Mouse (Mus musculus) MEL (cell line): Measurements from ENCODE around the gene Abcc1. TPM values are rescaled to one million over a fixed set of nuclear protein-coding genes. Genes with fewer than 3 reads are reported as not detected.

Experiments
- DNase-seq: peaks from one replicate; pipeline ENCODE4 v3.0.0; 2011; ENCODE audit warnings: low read depth, low spot score
- H3K27ac ChIP-seq: 2 replicates; pipeline ENCODE4 v1.5.1; 2012; ENCODE audit warnings: low read depth, mild to moderate bottlenecking, control low read depth, low read length, moderate library complexity; ENCODE audit not compliant: control insufficient read depth
- H3K27me3 ChIP-seq, 2 experiments: fragments of 150-350 bp in 1 of 2; sonication (generic) in 1 of 2; 2 replicates each; pipeline ENCODE4 v1.6.1; 2012; ENCODE audit warnings: low read length in 2 of 2, mild to moderate bottlenecking in 2 of 2, improper control_type of control experiment in 1 of 2, moderate library complexity in 1 of 2; ENCODE audit not compliant: insufficient read depth in 2 of 2, control insufficient read depth in 1 of 2
- H3K36me3 ChIP-seq, 2 experiments: 2 replicates each; pipeline ENCODE4 v1.6.1; 2012 to 2014; ENCODE audit warnings: low read length in 2 of 2, improper control_type of control experiment in 1 of 2, inconsistent platforms in 1 of 2, mild to moderate bottlenecking in 1 of 2; ENCODE audit not compliant: insufficient read depth in 2 of 2, control insufficient read depth in 1 of 2
- H3K4me1 ChIP-seq, 2 experiments: fragments of 150-350 bp in 1 of 2; sonication (generic) in 1 of 2; 2 replicates each; pipeline ENCODE4 v1.6.1; 2012; ENCODE audit warnings: low read length in 2 of 2, improper control_type of control experiment in 1 of 2, mild to moderate bottlenecking in 1 of 2; ENCODE audit not compliant: insufficient read depth in 2 of 2, control insufficient read depth in 1 of 2
- H3K4me3 ChIP-seq, 2 experiments: fragments of 150-350 bp in 1 of 2; sonication (generic) in 1 of 2; 2 replicates each; pipeline ENCODE4 v1.5.1; 2012; ENCODE audit warnings: low read depth in 2 of 2, low read length in 2 of 2, mild to moderate bottlenecking in 2 of 2, moderate library complexity in 2 of 2, control low read depth in 1 of 2, improper control_type of control experiment in 1 of 2; ENCODE audit not compliant: control insufficient read depth in 1 of 2, insufficient read depth in 1 of 2
- H3K79me2 ChIP-seq: 2 replicates; pipeline ENCODE4 v1.6.1; 2012; ENCODE audit warnings: mild to moderate bottlenecking, low read length, moderate library complexity; ENCODE audit not compliant: control insufficient read depth, poor library complexity, insufficient read depth
- H3K9ac ChIP-seq: 2 replicates; pipeline ENCODE4 v1.6.1; 2012; ENCODE audit warnings: low read depth, mild to moderate bottlenecking, control low read depth, low read length, moderate library complexity; ENCODE audit not compliant: control insufficient read depth, poor library complexity, severe bottlenecking
- H3K9me3 ChIP-seq: fragments of 150-350 bp; sonication (generic); replicated peaks from 2 replicates; pipeline ENCODE4 v1.6.1; 2012; ENCODE audit warnings: mild to moderate bottlenecking, low read length, improper control_type of control experiment, moderate library complexity; ENCODE audit not compliant: insufficient read depth
- BHLHE40 ChIP-seq: IDR thresholded peaks from 2 replicates; pipeline ENCODE4 v1.6.1; 2012; ENCODE audit warnings: low read depth, mild to moderate bottlenecking, inconsistent platforms, low read length, improper control_type of control experiment, borderline replicate concordance
- CHD2 ChIP-seq: IDR thresholded peaks from 2 replicates; pipeline ENCODE4 v1.6.1; 2011; ENCODE audit warnings: low read length, improper control_type of control experiment
- CTCF ChIP-seq, 3 experiments: IDR thresholded peaks in 2 of 3; conservative IDR thresholded peaks in 1 of 3; 2 replicates each; pipeline ENCODE4 v1.5.1; 2011 to 2012; ENCODE audit warnings: low read length in 3 of 3, low read depth in 2 of 3, mild to moderate bottlenecking in 2 of 3, improper control_type of control experiment in 1 of 3, inconsistent platforms in 1 of 3, mixed read lengths in 1 of 3, moderate library complexity in 1 of 3; ENCODE audit not compliant: control insufficient read depth in 1 of 3, insufficient read depth in 1 of 3, poor library complexity in 1 of 3, severe bottlenecking in 1 of 3
- E2F4 ChIP-seq: IDR thresholded peaks from 2 replicates; pipeline ENCODE4 v1.6.1; 2011; ENCODE audit warnings: low read depth, low read length, improper control_type of control experiment, borderline replicate concordance
- ELF1 ChIP-seq: IDR thresholded peaks from 2 replicates; pipeline ENCODE4 v1.6.1; 2014; ENCODE audit warnings: low read depth, mild to moderate bottlenecking, inconsistent platforms, low read length, improper control_type of control experiment, moderate library complexity
- GABPA ChIP-seq: IDR thresholded peaks from 2 replicates; pipeline ENCODE4 v1.6.1; 2012; ENCODE audit warnings: low read depth, mild to moderate bottlenecking, inconsistent platforms, low read length, improper control_type of control experiment, moderate library complexity
- GATA1 ChIP-seq: IDR thresholded peaks from 2 replicates; pipeline ENCODE4 v1.6.1; 2011; ENCODE audit warnings: low read depth, low read length, improper control_type of control experiment
- MAZ ChIP-seq: IDR thresholded peaks from 2 replicates; pipeline ENCODE4 v1.6.1; 2012; ENCODE audit warnings: low read depth, mild to moderate bottlenecking, inconsistent platforms, low read length, improper control_type of control experiment
- POLR2A ChIP-seq, 2 experiments: IDR thresholded peaks; 2 replicates each; pipeline ENCODE4 v1.6.1; 2011 to 2012; ENCODE audit warnings: low read length in 2 of 2, mild to moderate bottlenecking in 2 of 2, control low read depth in 1 of 2, improper control_type of control experiment in 1 of 2, low read depth in 1 of 2, moderate library complexity in 1 of 2; ENCODE audit not compliant: control insufficient read depth in 1 of 2, insufficient read depth in 1 of 2, poor library complexity in 1 of 2
- POLR2AphosphoS2 ChIP-seq: IDR thresholded peaks from 2 replicates; pipeline ENCODE4 v1.6.1; 2011; ENCODE audit warnings: low read length, improper control_type of control experiment
- POLR2AphosphoS5 ChIP-seq: IDR thresholded peaks from 2 replicates; pipeline ENCODE4 v1.6.1; 2012; ENCODE audit warnings: low read depth, borderline replicate concordance, mild to moderate bottlenecking, inconsistent platforms, low read length, moderate library complexity, mixed read lengths
- SMC3 ChIP-seq: IDR thresholded peaks from 2 replicates; pipeline ENCODE4 v1.6.1; 2011; ENCODE audit warnings: low read depth, low read length, improper control_type of control experiment
- TBP ChIP-seq: IDR thresholded peaks from 2 replicates; pipeline ENCODE4 v1.8.0; 2011; ENCODE audit warnings: low read depth, low read length, improper control_type of control experiment
- TCF12 ChIP-seq: IDR thresholded peaks from 2 replicates; pipeline ENCODE4 v1.6.1; 2014; ENCODE audit warnings: low read depth, mild to moderate bottlenecking, inconsistent platforms, low read length, improper control_type of control experiment, moderate library complexity
- UBTF ChIP-seq: IDR thresholded peaks from 2 replicates; pipeline ENCODE4 v1.6.1; 2012; ENCODE audit warnings: low read depth, mild to moderate bottlenecking, inconsistent platforms, low read length, improper control_type of control experiment, moderate library complexity, borderline replicate concordance; ENCODE audit not compliant: insufficient read depth
- ZKSCAN1 ChIP-seq: IDR thresholded peaks from 2 replicates; pipeline ENCODE4 v1.6.1; 2012; ENCODE audit warnings: low read depth, mild to moderate bottlenecking, inconsistent platforms, low read length, improper control_type of control experiment, moderate library complexity
- ZMIZ1 ChIP-seq: IDR thresholded peaks from 2 replicates; pipeline ENCODE4 v1.6.1; 2012; ENCODE audit warnings: low read depth, mild to moderate bottlenecking, inconsistent platforms, low read length, improper control_type of control experiment, moderate library complexity
- ZNF384 ChIP-seq: IDR thresholded peaks from 2 replicates; pipeline ENCODE4 v1.6.1; 2012; ENCODE audit warnings: low read depth, mild to moderate bottlenecking, inconsistent platforms, low read length, improper control_type of control experiment
- polyA plus RNA-seq, 2 experiments: library from polyadenylated mRNA; stranded (reverse) in 1 of 2; unstranded in 1 of 2; fragments of >175 nt in 1 of 2; fragments of >200 nt in 1 of 2; gene quantifications; 2 replicates each; pipeline versions ENCODE4 v1.2.1 to v1.2.4; 2012; ENCODE audit warnings: low replicate concordance in 2 of 2, low read depth in 1 of 2; ENCODE audit not compliant: insufficient read length in 2 of 2, insufficient read depth in 1 of 2, missing spikeins in 1 of 2
- total RNA-seq: library from RNA; depleted of rRNA; stranded (reverse); fragments of 300-350 nt; gene quantifications from 2 replicates; pipeline ENCODE4 v1.2.3, GENCODE M21; 2012

The Abcc1 gene
- total and polyA plus RNA-seq, 3 experiments = 31.5 to 39.8 (median 34.2) TPM

DNA sequence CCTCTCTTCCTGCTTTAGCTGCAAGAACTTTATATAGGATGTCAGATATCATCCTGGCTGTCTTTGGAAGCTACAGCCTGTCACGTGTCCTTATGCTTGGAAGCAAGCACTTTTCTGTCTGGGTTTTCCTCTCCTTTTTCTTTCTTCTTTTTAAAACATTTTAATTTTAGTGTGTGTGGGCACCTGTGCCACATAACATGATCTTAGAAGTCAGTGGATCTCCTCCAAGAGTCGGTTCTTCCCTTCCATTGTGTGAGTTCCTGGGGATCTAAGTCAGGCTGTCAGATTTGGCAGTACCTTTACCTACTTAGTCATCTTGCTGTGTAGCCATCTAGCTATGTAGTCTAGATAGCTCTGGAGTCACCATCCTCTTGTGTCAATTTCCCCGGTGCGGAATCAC lies 37.9 kb downstream of the Abcc1 start:
- no peak overlapping the region for H3K4me3 ChIP-seq
- no peak for DNase-seq
- H3K9ac ChIP-seq = no peak overlapping the region
- H3K9me3 ChIP-seq = no peaks in the 10 kb centered on the region
- no peaks in the 10 kb centered on the region for H3K79me2 ChIP-seq
- H3K27me3 ChIP-seq = no peaks in the 10 kb centered on the region
- H3K4me1 ChIP-seq = no peaks in the 10 kb centered on the region
- H3K36me3 ChIP-seq = peaks cover 0 to 11% of the 10 kb centered on the region in 2 experiments; a peak in 2 of 4 replicates
- H3K27ac ChIP-seq = no peak overlapping the region
- TF ChIP-seq POLR2AphosphoS2 (no peak), GATA1 (no peak), SMC3 (no peak), TBP (no peak), ZNF384 (no peak), ZKSCAN1 (no peak), ELF1 (no peak)
- TF ChIP-seq, all 39 proteins: peak for 0

DNA sequence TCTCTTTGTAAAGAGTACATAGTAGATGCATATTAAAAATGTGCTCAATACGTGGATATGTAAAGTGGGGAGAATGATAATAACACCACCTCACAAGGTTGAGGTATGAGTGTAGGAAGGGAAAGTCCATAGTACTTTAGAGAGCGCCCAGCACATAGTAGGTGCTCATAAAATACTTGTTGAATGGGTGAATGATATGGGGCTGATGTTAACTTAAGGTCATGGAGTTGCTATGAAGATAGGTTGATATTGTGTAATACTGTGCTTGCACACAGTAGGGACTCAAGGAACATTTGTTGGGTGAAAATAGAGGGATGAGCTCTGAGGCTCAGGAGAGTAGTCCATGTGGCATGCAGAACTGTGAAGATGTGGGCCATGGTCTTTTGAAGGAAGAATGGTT lies 42.1 kb downstream of the Abcc1 start:
- H3K4me1 ChIP-seq = no peaks in the 10 kb centered on the region
- H3K27ac ChIP-seq = no peak overlapping the region
- H3K9ac ChIP-seq = no peak overlapping the region
- no peaks in the 10 kb centered on the region for H3K27me3 ChIP-seq
- no peak overlapping the region for H3K4me3 ChIP-seq
- H3K9me3 ChIP-seq = no peaks in the 10 kb centered on the region
- no peaks in the 10 kb centered on the region for H3K79me2 ChIP-seq
- DNase-seq = no peak
- TF ChIP-seq ZKSCAN1 (peak; percentile 86), POLR2A (IDR thresholded peaks at IDR 0.05; ENCODE audit: control insufficient read depth in 1 of 2, insufficient read depth in 1 of 2, low read depth in 1 of 2, low read length in 2 of 2, poor library complexity in 1 of 2) (no peak), GATA1 (no peak), CHD2 (no peak), POLR2AphosphoS2 (no peak), TCF12 (no peak), CTCF (IDR thresholded peaks at IDR 0.05 in 2 of 3, conservative IDR thresholded peaks at IDR 0.05 in 1 of 3; ENCODE audit: control insufficient read depth in 1 of 3, insufficient read depth in 1 of 3, low read depth in 2 of 3, low read length in 3 of 3, poor library complexity in 1 of 3, severe bottlenecking in 1 of 3) (no peak), UBTF (no peak)
- H3K36me3 ChIP-seq = peaks cover 0 to 26% of the 10 kb centered on the region in 2 experiments; a peak in 2 of 4 replicates

DNA sequence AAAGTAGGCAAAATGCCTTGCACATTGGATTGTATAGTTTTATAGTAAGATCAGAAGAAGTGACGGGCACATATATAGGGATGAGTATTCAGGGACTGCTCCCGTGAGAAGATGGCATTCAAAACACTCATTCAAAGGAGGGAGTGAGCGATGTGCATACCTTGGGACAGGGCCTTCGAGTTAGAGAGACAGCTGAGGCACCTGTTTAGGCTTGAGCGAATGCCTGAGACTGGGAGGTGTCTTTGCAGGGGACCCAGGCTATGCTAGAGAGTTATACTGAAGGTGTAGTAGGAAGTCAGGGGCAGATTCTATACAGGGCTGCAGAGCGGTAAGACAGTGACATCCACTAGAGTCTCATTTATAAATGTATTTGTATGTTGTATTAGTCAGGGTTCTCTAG lies 44.3 kb downstream of the Abcc1 start:
- no peaks in the 10 kb centered on the region for H3K27me3 ChIP-seq
- H3K36me3 ChIP-seq = peaks cover 12 to 26% of the 10 kb centered on the region in 2 experiments
- H3K9ac ChIP-seq = no peak overlapping the region
- no peak overlapping the region for H3K4me3 ChIP-seq
- TF ChIP-seq E2F4 = no peak
- TF ChIP-seq MAZ = no peak
- TF ChIP-seq BHLHE40 = no peak
- no peak for TF ChIP-seq GABPA
- no peak for TF ChIP-seq ZKSCAN1
- no peak for TF ChIP-seq TBP
- no peak for TF ChIP-seq POLR2AphosphoS5
- TF ChIP-seq ZMIZ1 = no peak
- no peak for DNase-seq
- no peaks in the 10 kb centered on the region for H3K79me2 ChIP-seq
- peaks cover 0 to 9% of the 10 kb centered on the region in 2 experiments; a peak in 3 of 4 replicates for H3K4me1 ChIP-seq
- no peak overlapping the region for H3K27ac ChIP-seq
- no peaks in the 10 kb centered on the region for H3K9me3 ChIP-seq
